Mouse (Mus musculus) brain, embryonic 14.5 days (tissue): ENCODE results near the gene Sfr1.

Experiments
- CTCF ChIP-seq: fragments of 200-500 bp; IDR thresholded peaks from 2 replicates; pipeline ENCODE4 v1.5.1; 2012; ENCODE audit warnings: inconsistent platforms, mild to moderate bottlenecking, moderate library complexity, borderline replicate concordance; ENCODE audit not compliant: insufficient read depth, insufficient read length; ENCODE audit errors: extremely low read depth
- POLR2A ChIP-seq: fragments of 200-500 bp; IDR thresholded peaks from 2 replicates; pipeline ENCODE4 v1.6.1; 2012; ENCODE audit warnings: mild to moderate bottlenecking, inconsistent platforms, borderline replicate concordance; ENCODE audit not compliant: poor library complexity, insufficient read depth, insufficient read length, severe bottlenecking; ENCODE audit errors: extremely low read depth

DNA sequence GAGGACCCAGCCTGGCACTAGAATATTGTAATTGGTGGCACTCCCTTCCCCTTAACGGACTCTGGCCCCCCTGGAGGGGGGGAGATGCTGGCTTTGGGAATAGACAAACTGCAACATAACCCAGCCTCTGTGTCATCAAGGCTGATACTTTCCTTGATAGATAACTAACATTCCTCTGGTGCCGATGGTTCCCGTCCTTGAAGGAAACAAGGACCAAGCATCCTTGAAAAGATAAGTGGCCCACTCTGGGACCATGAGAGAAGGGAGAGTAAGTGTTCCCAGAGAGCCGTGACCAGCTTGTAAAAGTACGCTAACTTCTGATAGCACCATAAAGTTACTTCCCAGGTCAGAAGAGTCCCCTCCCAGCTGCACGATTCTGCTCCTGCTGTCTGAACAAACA is 9.0 kb upstream of the Sfr1 start:
- TF ChIP-seq CTCF (no peak), POLR2A (no peak)
